Mouse (Mus musculus) thymus, adult 18-20 months (tissue): Measurements from ENCODE around the gene Cradd.

ENCODE experiments used
- DNase-seq, 2 experiments: peaks; one replicate each; pipeline ENCODE4 v3.0.0; 2022; ENCODE audit warnings: mixed read lengths in 2 of 2

Gene Cradd

DNA sequence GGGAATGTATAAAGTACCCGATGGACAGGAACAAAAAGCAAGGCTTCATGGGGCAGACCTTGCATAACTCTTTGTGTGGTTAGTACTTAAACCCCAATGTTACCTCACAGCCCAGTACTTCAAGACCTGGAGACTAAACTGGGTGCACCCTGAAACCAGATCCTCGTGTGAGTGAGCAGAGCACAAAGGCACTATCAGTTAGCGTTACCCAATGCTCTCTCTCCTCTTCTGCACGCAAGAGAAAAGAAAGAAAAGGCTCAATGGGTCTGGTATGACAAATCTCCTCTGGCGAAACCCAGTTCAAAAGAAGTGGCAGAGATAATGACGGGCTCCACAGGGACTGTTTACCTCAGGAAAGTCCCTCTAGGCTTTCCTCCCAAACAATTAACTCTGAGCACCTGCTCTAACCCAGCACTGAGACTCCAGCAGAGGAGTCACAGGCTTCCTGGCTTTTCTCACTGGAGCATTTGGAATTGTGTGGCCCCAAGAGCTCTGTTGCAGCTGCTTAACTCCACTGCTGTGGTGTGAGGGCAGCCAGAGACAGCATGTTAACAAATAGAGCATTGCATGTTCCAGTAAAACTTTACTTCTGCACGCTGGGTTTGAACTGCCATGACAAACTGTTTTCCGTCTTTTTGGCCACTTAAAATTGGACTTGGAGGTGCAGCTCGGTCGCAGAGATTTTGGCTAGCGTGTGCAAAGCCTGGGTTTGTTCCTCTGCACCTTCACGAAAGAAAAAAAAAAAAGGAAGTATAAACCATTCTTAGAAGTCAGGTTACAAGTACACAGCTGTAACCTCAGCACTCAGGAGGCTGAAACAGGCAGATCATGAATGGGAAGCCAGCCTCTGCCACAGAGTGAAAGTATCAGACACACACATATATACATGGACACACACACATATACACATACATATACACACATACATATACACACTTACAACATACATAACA lies 21.4 kb downstream of the Cradd start:
- DNase-seq: no peak

DNA sequence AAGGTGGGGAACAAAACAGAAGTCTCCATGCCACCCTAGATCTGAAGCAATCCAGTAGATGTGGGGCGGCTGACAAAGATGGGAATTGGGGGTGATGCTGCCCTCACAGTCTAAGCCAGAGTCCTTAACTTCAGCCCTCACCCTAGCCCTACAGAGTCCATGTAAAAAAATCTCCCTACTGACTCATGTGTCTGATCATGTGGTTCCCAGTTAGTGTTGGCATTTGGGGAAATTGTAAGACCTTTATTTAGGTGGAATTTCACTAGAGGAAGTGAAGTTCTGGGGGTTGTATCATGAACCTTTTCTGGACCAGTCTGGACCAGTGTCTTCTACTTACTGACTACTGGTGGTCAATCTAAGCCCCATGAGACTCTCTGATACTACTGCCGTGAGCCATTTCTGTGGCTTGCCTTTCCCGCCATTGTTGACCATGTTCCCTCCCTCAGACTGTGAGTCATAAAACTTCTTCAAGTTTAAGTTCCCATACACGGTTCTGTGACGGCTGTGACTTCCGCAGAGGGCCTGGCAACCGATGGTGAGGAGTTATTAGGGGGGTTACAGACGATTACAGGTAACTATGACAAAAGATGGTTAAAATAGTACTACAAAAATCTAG lies 23.6 kb downstream of the Cradd start:
- DNase-seq: no peak

DNA sequence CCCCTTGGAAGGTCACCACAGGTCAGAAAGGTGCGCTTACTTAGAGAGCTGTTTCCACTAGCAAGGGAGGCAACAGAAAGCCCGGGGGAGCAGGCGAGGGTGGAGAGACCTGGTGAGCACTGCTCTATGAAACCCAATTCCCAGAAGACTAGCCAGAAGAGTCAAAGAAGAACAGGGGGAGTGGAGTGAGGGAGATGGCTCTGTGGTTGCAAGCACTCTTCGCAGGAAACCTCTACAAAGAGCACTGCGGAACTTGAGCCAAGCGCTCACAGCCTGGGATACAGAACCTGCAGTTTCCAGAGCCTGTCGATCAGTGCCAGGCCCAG lies 24.2 kb downstream of the Cradd start:
- no peak for DNase-seq

DNA sequence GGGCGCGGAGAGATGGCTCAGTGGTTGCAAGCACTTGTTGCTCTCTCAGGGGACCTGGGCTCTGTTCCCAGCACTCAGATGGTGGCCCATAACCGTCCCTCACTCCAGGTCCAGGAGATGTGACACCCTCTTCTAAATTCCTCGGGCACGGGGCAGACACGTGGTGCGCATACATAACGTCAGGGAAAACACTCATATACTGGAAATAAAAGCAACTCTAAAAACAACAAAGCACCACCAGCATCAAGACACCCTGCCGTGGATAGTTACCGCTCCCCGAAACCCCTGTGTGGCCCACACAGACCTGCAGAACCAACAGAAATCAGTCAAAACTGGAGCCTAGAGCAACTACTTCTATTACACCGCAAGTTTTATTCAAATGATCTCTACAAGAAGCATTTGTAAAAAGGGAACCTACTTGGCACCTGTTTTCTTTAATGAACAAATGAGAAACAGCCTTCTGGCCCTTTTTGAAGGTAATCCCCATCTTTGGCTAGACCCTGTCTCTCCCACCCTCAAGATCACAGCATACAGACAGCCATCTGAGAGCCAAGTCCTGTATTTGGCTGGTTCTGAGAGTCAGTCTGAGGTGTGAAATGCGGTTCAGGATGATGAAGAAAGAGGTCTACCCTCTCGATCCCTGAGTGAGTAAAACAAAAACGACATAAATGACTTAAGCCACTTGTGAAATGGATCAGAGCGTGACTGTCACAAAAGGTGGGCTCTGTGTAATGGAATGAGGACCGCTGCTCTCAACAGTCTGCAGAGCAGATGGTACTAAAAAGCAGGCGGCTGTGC lies 24.7 kb downstream of the Cradd start:
- no peak for DNase-seq

DNA sequence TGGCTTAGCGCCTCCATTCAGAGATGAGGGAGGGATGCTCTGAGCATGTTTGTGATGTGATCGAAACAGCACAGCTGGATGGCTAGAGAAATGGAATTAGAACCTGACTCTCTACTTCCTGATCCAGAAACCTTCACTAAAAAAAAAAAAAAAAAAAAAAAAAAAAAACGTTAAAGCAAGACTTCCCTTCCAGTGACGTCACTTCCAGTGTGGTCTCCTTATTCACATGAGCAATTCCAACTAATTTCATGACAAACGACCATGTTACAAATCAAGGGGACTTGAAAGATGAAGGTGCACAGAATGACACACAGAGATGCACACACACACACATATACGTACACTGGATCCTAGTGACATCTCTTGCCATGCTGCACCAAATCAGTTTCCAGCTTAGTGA lies 25.4 kb downstream of the Cradd start:
- no peak for DNase-seq

DNA sequence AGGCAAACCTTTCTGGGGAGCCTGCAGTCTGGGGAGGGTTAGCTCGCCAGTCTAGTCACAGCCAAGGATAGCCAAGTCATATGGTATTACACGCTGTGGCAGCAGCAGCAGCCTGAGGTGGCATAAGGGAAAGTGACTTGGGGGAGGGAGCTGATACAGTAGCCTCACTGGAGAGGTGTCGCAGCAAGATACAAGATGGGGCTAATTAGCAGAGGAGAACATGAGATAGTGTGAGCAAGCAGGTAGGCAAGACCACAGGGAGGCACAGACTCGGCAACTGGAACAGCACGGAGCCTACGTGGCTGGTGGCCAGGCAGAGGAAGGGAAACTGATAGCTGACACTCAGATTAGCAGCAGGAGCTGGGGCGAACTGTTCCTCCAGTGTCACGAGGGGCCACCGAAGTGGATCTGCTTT lies 26.2 kb downstream of the Cradd start:
- DNase-seq: no peak

DNA sequence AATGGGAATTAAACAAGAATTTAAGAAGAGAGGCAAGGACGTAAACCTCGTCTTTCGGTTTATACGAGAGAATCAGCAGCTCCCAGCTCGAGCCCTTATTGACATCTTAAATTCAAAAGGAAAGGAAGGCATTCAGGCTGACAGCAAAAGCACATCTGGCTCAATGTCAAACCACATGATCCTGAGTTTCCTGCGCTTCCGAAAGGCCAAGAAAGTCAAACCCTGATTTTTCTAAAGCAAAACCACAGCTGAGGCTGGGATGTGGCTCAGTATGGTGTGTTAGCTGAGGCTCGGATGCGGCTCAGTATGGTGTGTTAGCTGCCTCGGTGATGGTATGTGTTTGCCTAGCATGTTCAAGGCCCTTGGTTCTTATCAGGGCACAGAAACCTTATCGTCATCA lies 26.9 kb downstream of the Cradd start:
- DNase-seq: no peak

DNA sequence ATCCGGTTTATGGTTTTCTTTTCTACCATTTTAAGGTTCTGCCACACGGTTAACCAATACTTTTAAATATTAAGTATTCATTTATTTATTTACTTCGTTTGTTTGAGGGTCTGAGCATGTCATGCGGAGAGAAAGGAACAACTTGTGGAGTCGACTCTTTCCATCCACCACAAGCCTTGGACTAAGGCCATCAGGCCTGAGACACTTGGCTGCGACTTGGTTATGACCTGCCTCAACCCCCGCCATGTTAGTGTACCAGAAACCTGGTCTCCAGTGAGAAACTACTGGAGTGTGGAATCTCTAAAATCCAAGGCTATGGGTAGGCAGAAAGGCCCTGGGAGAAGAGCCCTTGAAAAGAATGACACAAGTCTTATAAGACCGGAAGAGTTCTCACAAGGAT lies 30.7 kb downstream of the Cradd start:
- no peak for DNase-seq

DNA sequence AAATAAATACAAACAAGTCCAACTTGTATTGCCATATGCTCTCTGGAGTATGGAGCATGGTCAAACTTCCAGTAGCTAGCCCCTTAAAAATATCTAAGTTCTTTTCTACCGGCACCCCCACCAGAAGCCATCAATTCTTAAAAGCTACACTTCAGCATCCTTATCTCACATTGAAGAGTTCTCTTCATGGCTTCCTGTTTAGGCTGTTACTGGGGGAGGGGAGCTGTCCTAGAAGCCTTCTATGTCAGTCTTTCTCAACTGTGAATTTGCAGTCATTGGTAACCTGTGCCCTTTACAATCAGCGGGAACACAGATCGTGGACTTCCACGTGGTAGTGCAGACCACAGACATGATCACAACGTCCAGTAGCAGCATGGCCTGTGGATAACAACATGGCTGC lies 31.7 kb downstream of the Cradd start:
- no peak for DNase-seq

DNA sequence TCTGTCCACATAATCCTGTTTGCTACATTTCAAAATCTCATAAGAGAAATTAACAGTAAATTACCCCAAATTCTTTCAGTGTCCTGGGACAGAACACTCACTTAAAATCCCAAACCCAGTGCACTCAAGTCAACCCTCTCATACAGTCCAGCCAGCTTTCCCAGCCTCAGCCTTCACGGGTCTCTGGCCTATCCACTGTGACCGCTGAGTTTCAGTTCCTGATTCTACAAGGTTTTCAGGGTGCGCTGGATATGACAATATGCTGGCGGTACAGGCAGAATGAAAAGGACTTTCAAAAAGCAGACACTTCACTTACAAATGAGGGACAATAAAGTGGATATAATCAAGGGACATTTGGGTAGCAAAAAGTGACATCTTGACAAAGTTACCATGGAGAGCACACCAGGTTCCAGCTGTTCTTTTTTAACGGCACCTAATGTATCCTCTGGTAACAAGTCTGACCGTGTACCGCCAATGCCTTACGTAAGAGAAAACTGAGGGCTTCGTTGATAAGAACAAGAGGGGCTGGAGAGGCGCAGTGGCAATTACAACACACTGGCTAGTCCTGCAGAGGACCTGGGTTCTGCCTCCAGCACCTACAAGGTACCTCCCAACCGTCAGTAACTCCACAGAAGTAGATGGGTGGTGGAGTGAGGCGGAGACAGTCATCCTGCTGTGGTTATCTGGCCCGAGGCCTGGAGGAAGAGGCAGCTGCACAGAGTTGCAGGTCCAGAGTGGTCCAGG lies 32.6 kb downstream of the Cradd start:
- DNase-seq: no peak

DNA sequence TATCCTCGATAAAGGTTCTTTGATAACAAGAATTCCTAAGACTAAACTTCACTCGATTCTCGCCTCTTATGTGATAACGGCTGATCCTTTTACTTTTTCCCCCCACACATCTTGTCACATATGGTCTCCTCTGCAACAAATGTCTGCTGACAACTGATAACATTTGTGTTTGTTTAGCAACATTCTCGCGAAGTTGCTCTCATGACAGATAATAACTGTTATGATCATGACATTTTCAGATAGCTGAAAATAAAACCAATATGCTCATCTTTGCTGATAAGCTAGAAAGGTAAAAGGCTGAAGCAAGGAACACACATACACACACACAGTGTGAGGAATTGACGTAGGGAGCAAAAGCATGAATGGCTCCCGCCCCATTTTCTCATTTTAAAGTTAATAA lies 34.1 kb downstream of the Cradd start:
- DNase-seq: no peak

DNA sequence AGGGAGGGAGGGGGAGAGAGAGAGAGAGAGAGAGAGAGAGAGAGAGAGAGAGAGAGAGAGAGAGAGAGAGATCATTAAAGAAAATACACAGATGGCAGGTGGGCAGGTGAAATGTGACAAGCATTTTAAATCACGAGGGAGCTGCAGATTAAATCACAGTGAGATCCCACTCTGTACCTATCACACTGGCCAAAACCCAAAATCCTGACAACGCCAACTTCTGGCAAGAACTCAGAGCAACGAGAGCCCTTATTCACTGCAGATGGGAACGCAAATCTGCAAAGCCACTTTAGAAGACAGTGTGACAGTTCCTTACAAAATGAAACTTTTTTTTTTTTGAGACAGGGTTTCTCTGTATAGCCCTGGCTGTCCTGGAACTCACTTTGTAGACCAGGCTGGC lies 35.7 kb downstream of the Cradd start:
- no peak for DNase-seq

DNA sequence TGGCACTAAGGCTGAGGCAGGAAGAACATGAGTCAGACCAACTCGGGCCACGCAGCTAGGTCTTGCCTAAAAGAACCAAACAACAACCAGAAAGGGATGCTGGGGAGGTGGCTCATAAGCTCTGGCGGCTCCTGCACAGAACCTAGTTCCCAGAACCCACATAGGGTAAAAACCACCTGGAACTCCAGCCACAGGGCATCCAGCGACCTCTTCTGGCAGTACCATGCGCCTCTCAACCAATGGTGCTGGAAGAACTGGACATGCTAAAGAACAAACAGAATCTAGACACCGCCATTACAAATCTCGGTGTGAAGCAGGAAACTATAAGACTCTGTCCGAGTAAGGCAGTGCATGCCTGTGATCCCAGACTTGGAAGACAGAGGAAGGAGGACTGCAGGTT lies 36.6 kb downstream of the Cradd start:
- DNase-seq: no peak

DNA sequence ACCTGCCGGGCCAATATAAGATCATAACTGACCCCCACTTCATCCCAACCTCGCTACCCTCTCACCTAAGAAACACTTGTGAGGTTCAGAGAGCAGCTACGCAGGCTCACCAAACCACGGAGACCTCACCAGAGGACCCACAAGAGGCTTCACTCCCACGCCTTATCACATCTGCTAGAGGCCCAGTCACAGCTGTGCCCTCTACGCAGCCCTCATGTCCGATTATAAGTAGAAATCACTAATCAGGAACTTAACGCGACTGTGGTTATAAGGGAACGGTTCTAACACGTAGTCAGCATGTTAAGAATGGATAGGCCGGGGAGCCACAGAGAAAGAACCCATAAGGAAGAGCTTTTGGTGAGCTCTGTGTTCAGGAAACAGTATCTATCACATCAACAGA lies 40.5 kb downstream of the Cradd start:
- no peak for DNase-seq

DNA sequence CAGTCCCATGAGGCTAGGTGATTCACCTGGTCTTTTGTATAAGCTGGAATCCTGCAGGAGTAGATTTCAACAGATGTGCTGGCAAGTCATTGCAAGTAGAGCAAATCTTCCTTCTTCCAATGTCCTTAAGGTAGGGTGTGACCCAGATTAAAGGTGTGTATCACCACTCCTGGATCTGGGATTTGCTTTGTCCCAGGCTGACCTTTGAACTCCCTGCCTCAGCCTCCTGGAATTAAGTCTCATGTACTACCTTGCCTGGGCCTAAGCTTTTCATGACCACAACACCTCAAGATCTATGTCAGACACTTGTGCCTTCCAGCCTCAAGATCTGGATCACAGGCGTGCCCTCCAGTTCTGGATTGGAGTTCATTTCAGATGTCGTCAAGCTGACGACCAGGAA lies 41.9 kb downstream of the Cradd start:
- no peak for DNase-seq

DNA sequence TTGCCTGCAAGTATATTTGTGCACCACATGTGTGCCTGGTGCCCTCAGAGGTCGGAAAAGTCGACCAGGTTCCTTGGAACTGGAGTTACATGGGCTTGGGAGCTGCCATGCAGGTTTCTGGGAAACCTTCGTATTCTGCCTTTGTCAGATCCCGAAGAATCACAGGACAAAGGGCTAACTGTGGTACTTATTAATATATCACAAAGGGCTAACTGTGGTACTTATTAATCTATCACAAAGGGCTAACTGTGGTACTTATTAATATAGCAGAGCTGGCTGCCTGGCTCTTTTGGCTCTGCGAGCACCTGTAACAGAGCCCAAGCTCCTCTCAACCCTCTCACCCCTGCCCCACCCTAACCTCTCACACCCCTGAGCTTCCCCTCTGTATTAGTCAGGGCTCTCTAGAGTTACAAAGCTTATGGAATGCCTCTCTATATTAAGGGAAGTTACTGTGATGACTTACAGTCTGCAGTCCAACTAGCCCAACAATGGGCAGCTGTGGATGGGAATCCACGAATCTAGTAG lies 42.4 kb downstream of the Cradd start:
- DNase-seq: no peak

DNA sequence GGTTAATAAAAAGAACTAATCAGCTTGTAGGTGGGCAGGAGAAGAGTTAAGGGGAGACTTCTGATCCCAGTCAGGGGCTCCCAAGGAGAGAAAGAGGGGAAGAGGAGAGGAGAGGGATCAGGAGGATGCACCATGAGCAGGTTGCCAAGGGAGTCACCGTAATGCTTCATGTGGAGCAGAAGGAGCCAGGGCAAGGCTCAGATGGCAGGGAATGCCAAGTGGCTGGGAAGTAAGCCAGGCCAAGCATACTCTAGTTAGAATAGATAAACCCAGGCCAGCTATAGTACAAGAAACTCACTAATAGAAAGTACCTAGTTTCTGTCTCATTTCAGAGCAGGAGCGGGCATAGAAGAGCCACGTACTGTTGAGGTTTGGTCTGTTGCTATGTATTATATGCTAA lies 43.6 kb downstream of the Cradd start:
- DNase-seq: no peak

DNA sequence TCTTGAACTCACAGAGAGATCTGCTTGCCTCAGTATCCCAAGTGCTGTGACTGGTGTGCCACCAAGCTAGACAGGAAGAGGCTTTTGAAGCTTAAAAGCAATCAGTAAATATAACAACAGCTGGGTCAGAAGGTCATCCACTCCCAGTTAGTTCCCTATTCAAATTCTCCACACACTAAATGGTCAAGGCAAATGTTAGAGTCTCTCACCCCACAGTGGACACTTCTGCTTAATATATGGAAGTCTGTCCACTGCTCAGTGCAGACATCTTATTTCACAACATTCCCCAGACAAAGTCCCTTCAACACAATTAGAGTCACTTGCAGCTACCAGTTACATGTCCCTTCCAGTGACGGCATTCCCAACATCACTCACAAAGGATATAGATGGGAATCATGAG lies 44.5 kb downstream of the Cradd start:
- DNase-seq: no peak

DNA sequence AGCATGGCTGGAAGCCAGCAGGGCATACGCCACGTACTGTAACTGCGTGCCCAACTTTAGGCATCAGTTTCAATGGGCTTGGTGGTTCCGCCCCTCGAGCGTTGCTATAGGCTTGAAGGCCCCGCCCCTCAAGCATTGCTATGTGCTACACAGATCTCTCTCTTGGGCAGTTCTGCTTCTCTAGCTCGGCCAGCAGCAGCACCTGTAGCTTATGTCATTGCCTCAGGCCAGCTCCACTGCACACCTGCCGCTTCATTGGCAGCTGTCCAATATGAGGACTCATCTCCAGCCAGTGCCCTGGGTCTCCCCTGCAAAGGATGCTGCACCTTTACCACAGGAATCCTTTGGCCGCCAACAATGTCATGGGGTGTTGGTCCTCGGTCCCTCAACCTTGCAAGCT lies 45.8 kb downstream of the Cradd start:
- no peak for DNase-seq

DNA sequence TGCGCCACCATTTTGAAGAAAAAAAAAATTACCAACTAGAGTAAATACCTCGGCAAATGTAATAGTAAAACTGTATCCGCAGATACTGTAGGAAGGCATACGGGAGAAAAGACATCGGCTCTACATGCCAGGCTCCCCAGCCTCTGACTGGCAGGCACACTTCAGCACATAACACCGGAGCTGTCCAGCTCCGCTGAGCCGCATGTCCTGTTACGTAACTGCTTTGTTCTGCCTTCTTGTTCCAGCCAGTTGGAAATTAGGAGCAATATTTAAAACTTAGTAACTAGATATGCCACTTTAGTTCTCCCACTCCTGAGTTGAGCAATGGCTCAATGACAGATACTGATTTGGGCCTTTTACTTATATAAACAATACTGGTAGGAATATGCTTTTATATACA lies 48.4 kb downstream of the Cradd start:
- DNase-seq: no peak

DNA sequence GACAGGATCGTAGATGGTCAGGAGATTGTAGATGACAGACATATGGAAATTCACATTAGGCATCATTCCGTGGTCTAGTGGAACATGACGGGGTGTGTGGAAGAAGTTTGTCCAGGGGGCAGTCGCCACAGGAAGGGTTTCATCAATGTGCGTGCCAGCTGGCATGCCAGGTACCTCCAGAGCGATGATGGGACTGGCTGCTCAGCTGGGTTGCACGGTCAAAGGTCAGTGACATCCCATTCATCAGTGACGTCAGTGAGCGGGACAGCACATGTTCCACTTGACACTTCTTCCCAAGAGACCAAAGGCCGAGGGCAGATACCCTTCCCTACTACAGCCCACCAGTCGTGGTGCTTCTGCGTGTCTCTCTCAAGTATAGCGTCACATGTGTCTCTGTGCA lies 50.7 kb downstream of the Cradd start:
- DNase-seq: no peak

DNA sequence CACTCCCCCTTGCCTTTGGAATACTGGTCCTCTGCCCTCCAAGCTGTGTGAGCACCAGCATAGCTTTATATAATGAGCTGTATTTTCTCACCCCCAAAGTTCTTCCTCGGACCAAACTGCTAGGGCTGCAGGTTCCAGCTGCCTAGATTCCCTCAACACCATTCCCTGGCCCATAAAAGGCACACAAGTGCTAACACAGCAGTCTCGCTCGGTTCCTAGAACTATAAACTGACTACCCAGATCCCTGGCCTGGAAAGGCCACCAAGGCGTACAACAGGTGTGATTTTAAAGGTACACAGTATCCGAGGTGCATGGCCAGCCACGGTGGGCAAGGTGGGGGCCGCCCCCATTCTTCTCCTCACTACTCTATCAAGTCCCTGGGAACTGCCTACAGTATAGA lies 54.8 kb downstream of the Cradd start:
- DNase-seq: no peak

DNA sequence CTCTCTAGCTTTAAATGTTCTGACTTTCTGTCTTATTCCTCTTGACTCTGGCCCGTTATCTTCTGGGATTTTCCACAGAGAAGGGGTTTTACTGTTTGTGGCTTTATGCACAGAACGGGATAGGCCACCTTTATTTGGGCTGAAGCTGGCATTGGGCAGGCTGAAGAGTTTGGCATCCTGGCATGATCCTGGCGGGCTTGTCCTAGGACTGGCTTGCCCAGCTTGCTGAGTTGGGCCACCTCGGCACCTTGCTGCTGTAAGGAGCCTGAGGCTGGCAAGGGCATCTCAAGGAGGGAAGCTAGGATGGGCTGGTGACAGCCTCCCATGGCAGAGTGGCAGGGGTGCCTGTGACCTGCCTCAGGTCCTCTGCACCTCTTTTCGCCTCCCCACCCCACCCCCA lies 55.6 kb downstream of the Cradd start:
- DNase-seq: no peak
